Mouse (Mus musculus): Measurements from ENCODE around the gene Rasa3. TPM values are rescaled to one million over a fixed set of nuclear protein-coding genes. Genes with fewer than 3 reads are reported as not detected.

The Rasa3 gene
- polyA plus RNA-seq, 1 experiment from 2014 or later = 27.4 TPM

Other genes starting within 250 kb of the Rasa3 start
- 2.3 and 3.1 TPM in 2 replicates for gene Tmem255b, start 242.4 kb downstream of the Rasa3 start, polyA plus RNA-seq (2015; fragmentation: Nextera tagmentation; extraction: Ambion mirVana)
- 268 and 275 TPM in 2 replicates for gene Gas6, start 183.1 kb downstream of the Rasa3 start, polyA plus RNA-seq (2015; fragmentation: Nextera tagmentation; extraction: Ambion mirVana)
- not detected in 2 replicates for gene 1700029H14Rik, start 115.1 kb downstream of the Rasa3 start, polyA plus RNA-seq (2015; fragmentation: Nextera tagmentation; extraction: Ambion mirVana)
- gene Cfap97d2, start 28.3 kb upstream of the Rasa3 start, polyA plus RNA-seq (2015; fragmentation: Nextera tagmentation; extraction: Ambion mirVana) = 0.20 TPM in 1 of 2 replicates, not detected in the other
- 98.7 and 102 TPM in 2 replicates for gene Cdc16, start 80.1 kb upstream of the Rasa3 start, polyA plus RNA-seq (2015; fragmentation: Nextera tagmentation; extraction: Ambion mirVana)
- gene Upf3a, start 108.0 kb upstream of the Rasa3 start, polyA plus RNA-seq (2015; fragmentation: Nextera tagmentation; extraction: Ambion mirVana) = 24.1 and 28.0 TPM in 2 replicates
- not detected in 2 replicates for gene AF366264, start 160.8 kb upstream of the Rasa3 start, polyA plus RNA-seq (2015; fragmentation: Nextera tagmentation; extraction: Ambion mirVana)
- gene Champ1, start 192.0 kb upstream of the Rasa3 start, polyA plus RNA-seq (2015; fragmentation: Nextera tagmentation; extraction: Ambion mirVana) = 14.4 and 15.6 TPM in 2 replicates
- gene Coprs, start 212.7 kb upstream of the Rasa3 start, polyA plus RNA-seq (2015; fragmentation: Nextera tagmentation; extraction: Ambion mirVana) = 44.1 and 47.7 TPM in 2 replicates